Mouse (Mus musculus): ENCODE measurements around the gene Abcc3.
"Not testable (repeated sequence)": the region's sequence is repeated elsewhere in the genome, so short reads cannot be mapped to it uniquely, and the experiment has no call there.

DNA sequence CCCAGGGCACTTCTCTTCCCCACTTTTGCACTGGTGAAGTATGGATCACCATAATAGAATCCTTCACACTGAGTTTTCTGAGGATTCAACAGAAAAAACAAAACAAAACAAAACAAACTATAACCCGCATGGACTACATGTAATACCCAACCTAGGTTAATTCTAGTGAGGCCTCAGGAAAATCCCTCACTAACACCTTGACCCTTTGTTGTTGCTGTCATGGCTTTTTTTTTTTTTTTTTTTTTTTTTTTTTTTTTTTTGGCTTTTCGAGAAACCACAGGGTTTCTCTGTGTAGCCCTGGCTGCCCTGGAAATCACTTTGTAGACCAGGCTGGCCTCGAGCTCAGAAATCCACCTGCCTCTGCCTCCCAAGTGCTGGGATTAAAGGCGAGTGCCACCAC is 693 bp upstream of the Abcc3 start:
- not testable (repeated sequence) for TF ChIP-seq POLR2A (IDR thresholded peaks at IDR 0.05; ENCODE audit: low read depth, low read length); CTCF (conservative IDR thresholded peaks at IDR 0.05; ENCODE audit: insufficient read depth, insufficient read length, low read depth, low read length)

Data from kidney, adult 2 months (tissue).